Mouse (Mus musculus) kidney, adult 2 months (tissue): Measurements from ENCODE around the gene Vgll4. TPM values are rescaled to one million over a fixed set of nuclear protein-coding genes. Genes with fewer than 3 reads are reported as not detected.

Experiments
- DNase-seq: peaks from one replicate; pipeline ENCODE4 v3.0.0; 2021
- H3K27ac ChIP-seq: fragments of 200-500 bp; 2 replicates; pipeline ENCODE4 v1.5.1; 2012; ENCODE audit warnings: low read depth, low read length, control low read depth, inconsistent platforms; ENCODE audit not compliant: insufficient read depth
- H3K27me3 ChIP-seq: fragments of 200-500 bp; replicated peaks from 2 replicates; pipeline ENCODE4 v1.6.1; 2012; ENCODE audit warnings: mild to moderate bottlenecking, moderate library complexity, low read length, inconsistent platforms; ENCODE audit not compliant: control insufficient read depth, insufficient read depth
- H3K36me3 ChIP-seq: fragments of 200-500 bp; 2 replicates; pipeline ENCODE4 v1.6.1; 2012; ENCODE audit warnings: mild to moderate bottlenecking, moderate library complexity, low read length, inconsistent platforms; ENCODE audit not compliant: control insufficient read depth, insufficient read depth
- H3K4me1 ChIP-seq: fragments of 200-500 bp; 2 replicates; pipeline ENCODE4 v1.6.1; 2011; ENCODE audit warnings: low read length; ENCODE audit not compliant: control insufficient read depth, insufficient read depth
- H3K4me3 ChIP-seq: fragments of 200-500 bp; 2 replicates; pipeline ENCODE4 v1.5.1; 2011; ENCODE audit warnings: mild to moderate bottlenecking, low read depth, low read length, control low read depth; ENCODE audit not compliant: insufficient read depth
- CTCF ChIP-seq: fragments of 200-500 bp; conservative IDR thresholded peaks from 2 replicates; pipeline ENCODE4 v1.5.1; 2011; ENCODE audit warnings: low read depth, mild to moderate bottlenecking, control low read depth, low read length, moderate library complexity, mixed read lengths; ENCODE audit not compliant: insufficient read depth, insufficient read length
- POLR2A ChIP-seq: fragments of 200-500 bp; IDR thresholded peaks from one replicate; pipeline ENCODE4 v1.6.1; 2011; ENCODE audit warnings: low read depth, low read length, control low read depth
- WGBS: fragments of 180-500 bp; shearing (Covaris S2); methylation state at CpG from one replicate; pipeline ENCODE4 v1.1.7; 2018; 5-methylcytosine and 5-hydroxymethylcytosine counted together
- polyA plus RNA-seq: library from polyadenylated mRNA; depleted of rRNA; stranded (reverse); fragments of >200 nt; gene quantifications from 2 replicates; pipeline ENCODE4 v1.2.3, GENCODE M21; 2012; rRNA removed

The Vgll4 gene
- 60.5 and 66.6 TPM in 2 replicates for polyA plus RNA-seq

- Histone ChIP-seq H3K27ac (peak within 1 kb of the TSS; percentile 25), H3K36me3 (no peaks in the 10 kb centered on the region), H3K27me3 (no peaks in the 10 kb centered on the region), H3K4me1 (peaks cover 15% of the 10 kb centered on the region; the same call in 1 of the 2 replicates), H3K4me3 (peak within 1 kb of the TSS; percentile 72)
- under 1% methylated on average over 79 of the region's 79 CpGs for WGBS
- peak; percentile 91 for DNase-seq
- 0 out of 2 replicates have a peak, but pooled peaks have one; percentile 8 for TF ChIP-seq CTCF
- no peak for TF ChIP-seq POLR2A
Observed at GRCm38 (mm10) chr6:114969213-114970120, at the start of gene Vgll4. Vgll4 (minus strand) TSS chr6:114969994.

GRCm38 (mm10) chr6:115015461-115015860 lies 45.7 kb upstream of the Vgll4 start:
- Histone ChIP-seq H3K36me3 (no peaks in the 10 kb centered on the region; the same call in 1 of the 2 replicates), H3K4me1 (no peaks in the 10 kb centered on the region), H3K27ac (no peak overlapping the region), H3K27me3 (no peaks in the 10 kb centered on the region), H3K4me3 (no peak overlapping the region)
- no peak for DNase-seq
- no peak for TF ChIP-seq POLR2A
- TF ChIP-seq CTCF, result no peak
- WGBS, result 88% methylated on average over 13 of the region's 13 CpGs

- no peak for TF ChIP-seq POLR2A
- no peak for TF ChIP-seq CTCF
- peak; percentile 84 for DNase-seq
- H3K4me1 ChIP-seq, result no peaks in the 10 kb centered on the region
- H3K4me3 ChIP-seq, result no peak overlapping the region
- no peaks in the 10 kb centered on the region for H3K27me3 ChIP-seq
- no peaks in the 10 kb centered on the region for H3K36me3 ChIP-seq
- H3K27ac ChIP-seq, result no peak overlapping the region
- WGBS, result 36% methylated on average over 4 of the region's 4 CpGs
Observed at GRCm38 (mm10) chr6:115013574-115013973, 43.8 kb upstream of the Vgll4 start.

GRCm38 (mm10) chr6:115011792-115012191 lies 42.0 kb upstream of the Vgll4 start:
- H3K27ac ChIP-seq, result no peak overlapping the region
- no peak overlapping the region for H3K4me3 ChIP-seq
- H3K36me3 ChIP-seq, result no peaks in the 10 kb centered on the region
- H3K27me3 ChIP-seq, result no peaks in the 10 kb centered on the region
- no peak for DNase-seq
- WGBS, result 91% methylated on average over 8 of the region's 8 CpGs
- H3K4me1 ChIP-seq, result no peaks in the 10 kb centered on the region
- TF ChIP-seq POLR2A (no peak), CTCF (no peak)

GRCm38 (mm10) chr6:115010815-115011214 lies 41.0 kb upstream of the Vgll4 start:
- no peak overlapping the region for H3K27ac ChIP-seq
- TF ChIP-seq CTCF (no peak), POLR2A (no peak)

GRCm38 (mm10) chr6:115010304-115010703 lies 40.5 kb upstream of the Vgll4 start:
- WGBS, result 77% methylated on average over 9 of the region's 9 CpGs
- no peak for DNase-seq
- H3K36me3 ChIP-seq, result no peaks in the 10 kb centered on the region
- H3K27ac ChIP-seq, result no peak overlapping the region
- TF ChIP-seq CTCF (no peak), POLR2A (no peak)
- H3K4me3 ChIP-seq, result no peak overlapping the region
- H3K27me3 ChIP-seq, result no peaks in the 10 kb centered on the region
- no peaks in the 10 kb centered on the region for H3K4me1 ChIP-seq

More at GRCm38 (mm10) chr6:115010815-115011214, 41.0 kb upstream of the Vgll4 start:
- WGBS, result 79% methylated on average over 9 of the region's 9 CpGs
- Histone ChIP-seq H3K36me3 (no peaks in the 10 kb centered on the region), H3K4me3 (no peak overlapping the region), H3K4me1 (no peaks in the 10 kb centered on the region), H3K27me3 (no peaks in the 10 kb centered on the region)
- DNase-seq, result no peak

- no peak overlapping the region for H3K4me3 ChIP-seq
- WGBS, result 30% methylated on average over 5 of the region's 5 CpGs
- peak; percentile 95 for TF ChIP-seq CTCF
- TF ChIP-seq POLR2A, result no peak
- H3K27ac ChIP-seq, result no peak overlapping the region
- peak; percentile 76 for DNase-seq
- no peaks in the 10 kb centered on the region for H3K4me1 ChIP-seq
- no peaks in the 10 kb centered on the region for H3K36me3 ChIP-seq
- H3K27me3 ChIP-seq, result no peaks in the 10 kb centered on the region
Observed at GRCm38 (mm10) chr6:115007728-115008127, 37.9 kb upstream of the Vgll4 start.
